Mouse (Mus musculus): Measurements from ENCODE around the gene Atp2b2. TPM values are rescaled to one million over a fixed set of nuclear protein-coding genes. Genes with fewer than 3 reads are reported as not detected.

The Atp2b2 gene
- polyA plus RNA-seq, 1 experiment from 2014 or later = 0.09 TPM

DNA sequence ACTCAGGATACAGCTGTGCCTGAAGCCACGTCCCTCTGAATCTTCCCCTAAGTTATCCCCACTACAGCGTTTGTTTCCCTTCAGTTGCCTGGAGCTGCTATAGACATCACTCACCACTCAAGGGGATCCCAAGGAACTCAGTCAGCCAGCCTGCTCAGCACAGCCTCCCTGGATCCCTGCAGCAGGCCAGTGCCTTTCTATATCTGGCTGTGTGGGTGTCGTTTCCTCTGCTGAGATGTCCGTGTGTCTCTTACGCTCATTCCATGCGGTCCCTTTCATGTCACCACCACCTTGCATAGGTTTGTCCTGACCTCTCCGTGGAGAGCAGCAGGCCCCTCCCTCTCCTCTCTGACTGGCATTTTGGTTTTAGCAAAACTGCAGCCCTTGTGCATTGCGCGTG lies 171.6 kb downstream of the Atp2b2 start:
- Histone ChIP-seq H3K9ac (no peak overlapping the region), H3K4me1 (ENCODE audit: insufficient read depth) (no peaks in the 10 kb centered on the region), H3K36me3 (ENCODE audit: insufficient read depth) (no peaks in the 10 kb centered on the region), H3K4me3 (ENCODE audit: low read depth, low read length) (no peak overlapping the region), H3K27me3 (ENCODE audit: insufficient read depth, low read length) (no peaks in the 10 kb centered on the region), H3K4me2 (no peak overlapping the region), H3K27ac (ENCODE audit: low read depth) (no peak overlapping the region), H3K9me3 (ENCODE audit: low read depth, low read length) (no peaks in the 10 kb centered on the region)
- WGBS = 60% methylated on average over 9 of the region's 9 CpGs
- ATAC-seq (ENCODE audit: insufficient read depth) = no peak
- no peak for TF ChIP-seq CTCF (IDR thresholded peaks at IDR 0.05; ENCODE audit: low read depth)
- DNase-seq = no peak

- ATAC-seq (ENCODE audit: insufficient read depth) (peak; percentile 62), DNase-seq (peak; percentile 18)
- Histone ChIP-seq H3K4me3 (ENCODE audit: low read depth, low read length) (no peak overlapping the region), H3K9ac (no peak overlapping the region), H3K4me1 (ENCODE audit: insufficient read depth) (no peaks in the 10 kb centered on the region), H3K36me3 (ENCODE audit: insufficient read depth) (no peaks in the 10 kb centered on the region), H3K9me3 (ENCODE audit: low read depth, low read length) (no peaks in the 10 kb centered on the region), H3K27ac (ENCODE audit: low read depth) (0 out of 2 replicates have a peak overlapping the region, but pooled peaks have one; percentile 42), H3K27me3 (ENCODE audit: insufficient read depth, low read length) (no peaks in the 10 kb centered on the region), H3K4me2 (no peak overlapping the region)
- WGBS = 62% methylated on average over 6 of the region's 6 CpGs
- TF ChIP-seq CTCF (IDR thresholded peaks at IDR 0.05; ENCODE audit: low read depth) = no peak
These were observed 173.9 kb downstream of the Atp2b2 start for GRCm38 (mm10) chr6:113868552-113868951.

- no peak overlapping the region for H3K4me3 ChIP-seq (ENCODE audit: low read depth, low read length)
- no peaks in the 10 kb centered on the region for H3K36me3 ChIP-seq (ENCODE audit: insufficient read depth)
- H3K9ac ChIP-seq = no peak overlapping the region
- no peak for ATAC-seq (ENCODE audit: insufficient read depth)
- no peak for TF ChIP-seq CTCF (IDR thresholded peaks at IDR 0.05; ENCODE audit: low read depth)
- no peak for DNase-seq
- H3K27ac ChIP-seq (ENCODE audit: low read depth) = no peak overlapping the region
- H3K4me2 ChIP-seq = no peak overlapping the region
- WGBS = 61% methylated on average over 7 of the region's 7 CpGs
- no peaks in the 10 kb centered on the region for H3K4me1 ChIP-seq (ENCODE audit: insufficient read depth)
- no peaks in the 10 kb centered on the region for H3K9me3 ChIP-seq (ENCODE audit: low read depth, low read length)
- no peaks in the 10 kb centered on the region for H3K27me3 ChIP-seq (ENCODE audit: insufficient read depth, low read length)
These were observed 176.7 kb downstream of the Atp2b2 start for GRCm38 (mm10) chr6:113865699-113866098.

DNA sequence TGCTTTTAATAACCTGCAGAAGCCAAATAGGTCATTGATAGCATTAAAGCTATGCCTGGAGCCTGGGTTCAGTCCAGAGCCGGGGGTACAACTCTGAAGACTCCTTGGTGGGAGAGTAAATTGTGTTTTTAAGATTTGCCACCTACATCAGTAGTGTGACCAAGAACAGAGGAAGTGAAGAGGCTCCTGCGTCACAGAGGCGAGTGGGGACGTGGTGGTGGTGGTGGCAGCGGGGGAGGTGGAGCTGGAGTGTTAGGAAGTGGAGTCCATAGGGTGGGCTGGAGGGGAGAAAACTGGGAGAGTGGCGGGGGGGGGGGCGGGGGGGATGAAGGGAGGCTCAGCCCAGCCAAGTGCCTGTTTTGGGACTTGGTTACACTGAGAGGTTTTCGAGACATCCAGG lies 177.6 kb downstream of the Atp2b2 start:
- Histone ChIP-seq H3K4me3 (ENCODE audit: low read depth, low read length) (no peak overlapping the region), H3K4me2 (no peak overlapping the region), H3K9ac (no peak overlapping the region), H3K27ac (ENCODE audit: low read depth) (no peak overlapping the region), H3K27me3 (ENCODE audit: insufficient read depth, low read length) (no peaks in the 10 kb centered on the region), H3K4me1 (ENCODE audit: insufficient read depth) (no peaks in the 10 kb centered on the region), H3K36me3 (ENCODE audit: insufficient read depth) (no peaks in the 10 kb centered on the region), H3K9me3 (ENCODE audit: low read depth, low read length) (no peaks in the 10 kb centered on the region)
- no peak for TF ChIP-seq CTCF (IDR thresholded peaks at IDR 0.05; ENCODE audit: low read depth)
- ATAC-seq (ENCODE audit: insufficient read depth) (no peak), DNase-seq (no peak)
- WGBS = 53% methylated on average over 8 of the region's 8 CpGs

- DNase-seq (no peak), ATAC-seq (ENCODE audit: insufficient read depth) (no peak)
- H3K27me3 ChIP-seq (ENCODE audit: insufficient read depth, low read length) = no peaks in the 10 kb centered on the region
- no peaks in the 10 kb centered on the region for H3K9me3 ChIP-seq (ENCODE audit: low read depth, low read length)
- H3K36me3 ChIP-seq (ENCODE audit: insufficient read depth) = no peaks in the 10 kb centered on the region
- no peak overlapping the region for H3K27ac ChIP-seq (ENCODE audit: low read depth)
- no peak overlapping the region for H3K4me2 ChIP-seq
- H3K4me3 ChIP-seq (ENCODE audit: low read depth, low read length) = no peak overlapping the region
- no peak overlapping the region for H3K9ac ChIP-seq
- no peak for TF ChIP-seq CTCF (IDR thresholded peaks at IDR 0.05; ENCODE audit: low read depth)
- 72% methylated on average over 4 of the region's 4 CpGs for WGBS
- no peaks in the 10 kb centered on the region for H3K4me1 ChIP-seq (ENCODE audit: insufficient read depth)
These were observed 179.5 kb downstream of the Atp2b2 start for GRCm38 (mm10) chr6:113862955-113863354.

- no peak for TF ChIP-seq CTCF (IDR thresholded peaks at IDR 0.05; ENCODE audit: low read depth)
- no peaks in the 10 kb centered on the region for H3K4me1 ChIP-seq (ENCODE audit: insufficient read depth)
- no peak overlapping the region for H3K4me2 ChIP-seq
- no peak overlapping the region for H3K9ac ChIP-seq
- 75% methylated on average over 3 of the region's 3 CpGs for WGBS
- ATAC-seq (ENCODE audit: insufficient read depth) (no peak), DNase-seq (no peak)
- no peaks in the 10 kb centered on the region for H3K36me3 ChIP-seq (ENCODE audit: insufficient read depth)
- H3K27me3 ChIP-seq (ENCODE audit: insufficient read depth, low read length) = no peaks in the 10 kb centered on the region
- no peak overlapping the region for H3K4me3 ChIP-seq (ENCODE audit: low read depth, low read length)
- no peak overlapping the region for H3K27ac ChIP-seq (ENCODE audit: low read depth)
- no peaks in the 10 kb centered on the region for H3K9me3 ChIP-seq (ENCODE audit: low read depth, low read length)
These were observed 180.5 kb downstream of the Atp2b2 start for GRCm38 (mm10) chr6:113861938-113862337.

DNA sequence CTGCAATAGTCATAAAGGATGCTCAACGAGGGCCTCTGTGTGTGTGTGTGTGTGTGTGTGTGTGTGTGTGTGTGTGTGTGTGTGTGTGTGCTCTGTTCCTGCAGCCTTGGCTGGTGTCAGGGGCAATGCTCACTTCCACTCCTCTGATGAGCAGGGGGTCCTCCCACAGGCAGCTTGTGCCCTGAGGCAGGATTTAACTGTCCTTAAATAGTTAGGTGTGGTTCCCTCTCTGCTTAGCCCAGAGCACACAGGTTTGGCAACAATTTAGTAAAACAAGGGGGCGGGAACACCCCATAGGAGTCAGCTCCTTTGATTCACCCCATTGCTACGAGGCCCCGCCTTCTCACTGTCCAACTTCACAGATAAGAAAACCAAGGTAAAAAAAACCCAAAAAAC lies 181.0 kb downstream of the Atp2b2 start:
- H3K4me1 ChIP-seq (ENCODE audit: insufficient read depth) = no peaks in the 10 kb centered on the region
- DNase-seq (no peak), ATAC-seq (ENCODE audit: insufficient read depth) (no peak)
- H3K9me3 ChIP-seq (ENCODE audit: low read depth, low read length) = no peaks in the 10 kb centered on the region
- 55% methylated on average over 4 of the region's 4 CpGs for WGBS
- TF ChIP-seq CTCF (IDR thresholded peaks at IDR 0.05; ENCODE audit: low read depth) = no peak
- H3K27me3 ChIP-seq (ENCODE audit: insufficient read depth, low read length) = no peaks in the 10 kb centered on the region
- no peak overlapping the region for H3K27ac ChIP-seq (ENCODE audit: low read depth)
- H3K4me3 ChIP-seq (ENCODE audit: low read depth, low read length) = no peak overlapping the region
- H3K9ac ChIP-seq = no peak overlapping the region
- H3K36me3 ChIP-seq (ENCODE audit: insufficient read depth) = no peaks in the 10 kb centered on the region
- no peak overlapping the region for H3K4me2 ChIP-seq

All from lung, embryonic 14.5 days (tissue).